Mouse (Mus musculus) kidney, adult 9 months (tissue): ENCODE results near the gene B3gnt2.

Source experiments
- DNase-seq: peaks from one replicate; pipeline ENCODE4 v3.0.0; 2022

Gene B3gnt2

GRCm38 (mm10) chr11:22710596-22710995, 150.2 kb downstream of the B3gnt2 start:
- peak; percentile 63 for DNase-seq
